Mouse (Mus musculus) cortical plate, adult 2 months (tissue): ENCODE data around the gene Klhl29.

Experiments used
- CTCF ChIP-seq: fragments of 200-500 bp; IDR thresholded peaks from 2 replicates; pipeline ENCODE4 v1.5.1; 2011; ENCODE audit warnings: mild to moderate bottlenecking, control low read depth, low read length; ENCODE audit not compliant: insufficient read depth; ENCODE audit errors: extremely low read depth
- POLR2A ChIP-seq: fragments of 200-500 bp; IDR thresholded peaks from 2 replicates; pipeline ENCODE4 v1.6.1; 2011; ENCODE audit warnings: mild to moderate bottlenecking, low read length, control low read depth; ENCODE audit not compliant: insufficient read depth; ENCODE audit errors: extremely low read depth

DNA sequence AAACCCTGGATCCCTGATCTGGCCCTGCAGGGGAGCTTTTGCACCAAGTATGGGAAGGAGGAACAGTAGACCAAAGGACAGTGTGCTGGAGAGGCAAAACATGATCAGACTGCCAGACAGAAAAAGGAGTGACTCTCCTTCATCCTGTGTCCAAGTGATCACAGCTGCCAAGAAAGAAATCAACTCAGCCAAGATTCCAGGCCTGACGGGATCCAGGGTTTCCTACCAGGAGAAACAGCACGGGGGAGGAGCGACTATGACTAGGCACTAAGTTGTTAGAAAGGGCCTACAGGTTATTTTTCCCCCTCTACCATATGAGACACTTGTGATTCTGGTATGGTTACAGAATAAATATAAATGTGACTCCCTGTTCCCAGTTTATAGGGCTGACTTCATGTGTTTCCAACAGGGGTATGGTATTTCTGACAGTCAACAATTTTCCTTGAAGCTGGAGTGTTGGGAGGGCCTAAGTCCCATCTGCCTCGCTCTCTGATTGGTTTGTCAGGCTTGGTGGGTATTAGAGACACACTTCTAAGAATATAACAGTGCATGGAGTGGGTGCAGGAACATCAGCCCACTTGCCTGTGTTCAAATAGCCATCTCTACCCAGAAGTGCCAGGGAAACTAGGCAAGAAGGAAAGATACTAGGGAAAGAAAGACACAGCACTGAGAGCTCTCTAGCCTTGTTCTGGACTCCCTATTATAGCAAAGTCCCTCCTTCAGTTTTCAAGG is 102.0 kb downstream of the Klhl29 start:
- no peak for TF ChIP-seq POLR2A
- TF ChIP-seq CTCF, result no peak
